Mouse (Mus musculus): ENCODE results near the gene Nt5dc3.

The Nt5dc3 gene

GRCm38 (mm10) chr10:86880071-86880806 is 101.4 kb downstream of the Nt5dc3 start:
- DNase-seq (ENCODE audit: low spot score) = no peak

- DNase-seq (ENCODE audit: low spot score) = no peak
These were observed 102.6 kb downstream of the Nt5dc3 start for GRCm38 (mm10) chr10:86881448-86881847.

DNA sequence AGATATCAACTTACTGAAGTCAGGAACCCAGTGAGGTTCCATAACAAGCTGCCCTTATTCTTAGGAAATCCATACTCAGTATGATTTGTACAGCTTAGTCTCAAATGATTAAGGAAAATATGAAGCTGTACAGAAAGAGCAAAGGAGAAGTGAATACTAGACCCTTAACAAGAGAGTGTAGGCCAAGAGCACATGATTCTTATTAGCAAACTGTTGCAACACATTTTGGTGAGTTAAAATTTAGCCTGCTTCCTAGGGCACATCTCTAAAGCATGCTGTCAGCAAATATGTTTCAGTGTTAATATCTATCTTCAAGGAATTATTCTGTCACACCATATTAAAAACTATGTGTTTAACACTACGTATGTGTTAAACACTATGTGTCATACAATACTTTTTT is 107.6 kb downstream of the Nt5dc3 start:
- DNase-seq (ENCODE audit: low spot score) = no peak

All from T-cell, adult 2 months (primary cell).